Mouse (Mus musculus) kidney, postnatal 14 days (tissue): ENCODE measurements at regions not wholly inside any gene's neighbourhood (a gene's known extent, or its start where the extent isn't known, plus 50 kb on each side); places are given as distances from the start of the nearest gene placed in this dataset.

Source experiments
- DNase-seq: peaks from one replicate; pipeline ENCODE4 v3.0.0; 2022; ENCODE audit warnings: mixed read lengths

- DNase-seq: no peak
Observed at GRCm38 (mm10) chr11:63630336-63630735, 291.8 kb downstream of the Hs3st3b1 start.

GRCm38 (mm10) chr11:63657057-63657456, 265.0 kb downstream of the Hs3st3b1 start:
- no peak for DNase-seq

GRCm38 (mm10) chr11:63665268-63665934, 256.7 kb downstream of the Hs3st3b1 start:
- no peak for DNase-seq

- no peak for DNase-seq
Observed at GRCm38 (mm10) chr11:63670477-63670876, 251.6 kb downstream of the Hs3st3b1 start.

GRCm38 (mm10) chr11:63671816-63672215, 250.3 kb downstream of the Hs3st3b1 start:
- DNase-seq: no peak

GRCm38 (mm10) chr11:63677921-63678320, 244.2 kb downstream of the Hs3st3b1 start:
- DNase-seq: no peak

- DNase-seq: no peak
Observed at GRCm38 (mm10) chr11:63678382-63678905, 243.6 kb downstream of the Hs3st3b1 start.

- no peak for DNase-seq
Observed at GRCm38 (mm10) chr11:63679491-63679890, 242.6 kb downstream of the Hs3st3b1 start.

- DNase-seq: no peak
Observed at GRCm38 (mm10) chr11:63684228-63684980, 237.7 kb downstream of the Hs3st3b1 start.

GRCm38 (mm10) chr11:63691041-63691440, 231.0 kb downstream of the Hs3st3b1 start:
- DNase-seq: peak; percentile 10

- DNase-seq: no peak
Observed at GRCm38 (mm10) chr11:63704995-63705580, 217.0 kb downstream of the Hs3st3b1 start.

GRCm38 (mm10) chr11:63706057-63706456, 216.0 kb downstream of the Hs3st3b1 start:
- DNase-seq: no peak

- DNase-seq: no peak
Observed at GRCm38 (mm10) chr11:63707093-63707492, 215.0 kb downstream of the Hs3st3b1 start.

GRCm38 (mm10) chr11:63708412-63708811, 213.7 kb downstream of the Hs3st3b1 start:
- no peak for DNase-seq

GRCm38 (mm10) chr11:63712053-63712864, 209.8 kb downstream of the Hs3st3b1 start:
- no peak for DNase-seq

- DNase-seq: no peak
Observed at GRCm38 (mm10) chr11:63722261-63722660, 199.8 kb downstream of the Hs3st3b1 start.

GRCm38 (mm10) chr11:63730880-63731279, 191.2 kb downstream of the Hs3st3b1 start:
- DNase-seq: no peak

- DNase-seq: peak; percentile 33
Observed at GRCm38 (mm10) chr11:63753260-63753659, 168.8 kb downstream of the Hs3st3b1 start.

- no peak for DNase-seq
Observed at GRCm38 (mm10) chr11:63754826-63755225, 167.3 kb downstream of the Hs3st3b1 start.

GRCm38 (mm10) chr11:63758313-63758712, 163.8 kb downstream of the Hs3st3b1 start:
- DNase-seq: peak; percentile 37

GRCm38 (mm10) chr11:63761561-63761960, 160.5 kb downstream of the Hs3st3b1 start:
- no peak for DNase-seq

GRCm38 (mm10) chr11:63767631-63768250, 154.3 kb downstream of the Hs3st3b1 start:
- no peak for DNase-seq
